Mouse (Mus musculus) duodenum, adult 2 months (tissue): ENCODE data around the gene Cd180. TPM values are rescaled to one million over a fixed set of nuclear protein-coding genes. Genes with fewer than 3 reads are reported as not detected.

Source experiments
- polyA plus RNA-seq: library from polyadenylated mRNA; depleted of rRNA; stranded (reverse); fragments of >200 nt; gene quantifications from 2 replicates; pipeline ENCODE4 v1.2.3, GENCODE M21; 2012; ENCODE audit warnings: low replicate concordance; rRNA removed

The Cd180 gene
- polyA plus RNA-seq = 0.19 and 0.31 TPM in 2 replicates

GRCm38 (mm10) chr13:102693341-102693801, at the start of gene Cd180:
TSS of gene Cd180 (plus strand) at chr13:102693558.

